Mouse (Mus musculus): ENCODE measurements at regions not wholly inside any gene's neighbourhood (a gene's known extent, or its start where the extent isn't known, plus 50 kb on each side); places are given as distances from the start of the nearest gene placed in this dataset.

DNA sequence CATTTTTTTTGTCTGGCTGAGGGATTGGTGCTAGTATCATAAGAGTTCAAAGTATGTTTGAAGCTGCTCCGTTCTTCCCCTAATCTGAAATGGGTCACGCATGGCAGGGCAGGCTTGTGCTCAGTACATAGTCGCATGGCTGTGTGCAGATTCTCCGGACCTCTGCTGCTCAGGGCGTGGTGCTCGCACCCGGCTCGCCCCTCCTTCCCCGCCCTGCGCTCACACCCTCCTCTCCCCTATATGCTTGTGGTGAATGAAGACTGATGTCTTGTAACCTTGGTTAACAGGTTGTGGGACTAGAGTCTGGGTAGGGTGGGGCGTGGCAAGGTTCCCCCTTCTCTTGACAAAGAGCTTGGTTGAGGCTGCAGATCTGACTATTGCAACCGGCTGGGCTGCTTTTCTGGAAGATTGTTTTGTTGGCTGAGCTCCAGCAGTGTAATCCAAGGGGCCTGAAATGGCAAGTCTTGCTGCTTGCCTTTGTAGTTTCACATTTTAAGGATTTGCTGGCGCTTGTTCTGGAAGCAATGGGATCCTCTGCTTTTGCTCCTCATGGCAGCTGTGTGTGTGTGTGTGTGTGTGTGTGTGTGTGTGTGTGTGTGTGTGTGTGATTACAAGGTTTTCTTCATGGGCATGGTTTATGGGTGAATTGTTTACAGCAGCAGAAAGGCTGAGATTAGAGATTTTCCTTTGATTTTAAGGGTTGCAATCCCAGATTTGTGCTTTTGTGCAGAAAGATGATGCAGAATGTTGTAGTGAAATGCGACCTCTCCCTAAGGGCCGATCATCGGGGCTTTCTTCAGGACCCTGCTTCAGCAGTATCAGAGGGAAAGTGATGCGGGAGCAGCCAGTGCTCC is 74.4 kb upstream of the Gm9887 start:
- 30% methylated on average over 17 of the region's 17 CpGs for WGBS
- Histone ChIP-seq H3K36me3 (ENCODE audit: poor library complexity, severe bottlenecking) (no peaks in the 10 kb centered on the region), H3K9ac (peak overlapping the region; percentile 47)

DNA sequence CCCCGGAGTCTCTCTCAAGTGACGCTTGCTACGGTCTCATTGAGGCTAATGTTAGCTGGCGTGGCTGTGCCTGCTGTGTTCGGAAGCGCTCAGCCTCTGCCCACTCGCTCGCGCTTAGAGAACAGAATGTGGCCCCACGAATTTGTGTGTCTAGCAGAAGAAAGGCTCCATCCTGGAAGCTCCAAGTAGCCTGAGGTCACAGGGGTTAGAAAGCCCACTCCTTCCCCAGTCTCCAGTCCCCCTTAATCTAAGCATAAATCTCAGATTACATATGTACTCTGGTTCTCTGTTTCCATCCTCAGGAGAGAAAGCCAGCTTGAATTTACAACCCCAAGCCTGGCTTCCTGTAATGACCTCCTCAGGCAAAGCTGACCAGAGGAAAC is 73.8 kb upstream of the Gm9887 start:
- Histone ChIP-seq H3K27me3 (no peaks in the 10 kb centered on the region), H3K9me3 (replicated peaks) (no peaks in the 10 kb centered on the region)
- WGBS: 13% methylated on average over 10 of the region's 10 CpGs

More for the DNA sequence above, 74.4 kb upstream of the Gm9887 start:
- H3K27me3 ChIP-seq: no peaks in the 10 kb centered on the region
- H3K4me3 ChIP-seq: peak overlapping the region; percentile 15
- H3K4me2 ChIP-seq: peak overlapping the region; percentile 55
- no peaks in the 10 kb centered on the region for H3K9me3 ChIP-seq (replicated peaks)
- peak overlapping the region; percentile 61 for H3K27ac ChIP-seq
- peaks cover 25% of the 10 kb centered on the region for H3K4me1 ChIP-seq
- ATAC-seq: peak; percentile 83

GRCm38 (mm10) chr12:69442321-69442720 is 70.1 kb upstream of the Gm9887 start:
- Histone ChIP-seq H3K36me3 (ENCODE audit: poor library complexity, severe bottlenecking) (no peaks in the 10 kb centered on the region), H3K9me3 (replicated peaks) (no peaks in the 10 kb centered on the region), H3K4me3 (no peak overlapping the region), H3K27me3 (no peaks in the 10 kb centered on the region), H3K4me2 (no peak overlapping the region), H3K4me1 (peaks cover 20% of the 10 kb centered on the region), H3K9ac (no peak overlapping the region), H3K27ac (no peak overlapping the region)
- WGBS: 17% methylated on average over 6 of the region's 6 CpGs
- ATAC-seq: no peak

More for the DNA sequence above, 73.8 kb upstream of the Gm9887 start:
- no peaks in the 10 kb centered on the region for H3K36me3 ChIP-seq (ENCODE audit: poor library complexity, severe bottlenecking)
- H3K4me1 ChIP-seq: peaks cover 25% of the 10 kb centered on the region
- peak overlapping the region; percentile 55 for H3K4me2 ChIP-seq
- H3K27ac ChIP-seq: peak overlapping the region; percentile 74
- H3K9ac ChIP-seq: peak overlapping the region; percentile 47
- peak; percentile 75 for ATAC-seq
- H3K4me3 ChIP-seq: peak overlapping the region; percentile 15

- no peak overlapping the region for H3K4me3 ChIP-seq
- H3K4me1 ChIP-seq: peaks cover 14% of the 10 kb centered on the region
- no peak overlapping the region for H3K27ac ChIP-seq
- H3K4me2 ChIP-seq: no peak overlapping the region
- no peaks in the 10 kb centered on the region for H3K27me3 ChIP-seq
- H3K9ac ChIP-seq: no peak overlapping the region
- no peaks in the 10 kb centered on the region for H3K36me3 ChIP-seq (ENCODE audit: poor library complexity, severe bottlenecking)
- H3K9me3 ChIP-seq (replicated peaks): no peaks in the 10 kb centered on the region
- 86% methylated on average over 4 of the region's 4 CpGs for WGBS
- no peak for ATAC-seq
These were observed 69.5 kb upstream of the Gm9887 start for GRCm38 (mm10) chr12:69441764-69442163.

GRCm38 (mm10) chr12:69438271-69438670 is 66.0 kb upstream of the Gm9887 start:
- Histone ChIP-seq H3K4me2 (no peak overlapping the region), H3K9me3 (replicated peaks) (no peaks in the 10 kb centered on the region), H3K27ac (no peak overlapping the region), H3K9ac (no peak overlapping the region), H3K4me1 (0 out of 2 replicates have a peak, but pooled peaks cover 3% of the 10 kb centered on the region), H3K36me3 (ENCODE audit: poor library complexity, severe bottlenecking) (no peaks in the 10 kb centered on the region), H3K27me3 (no peaks in the 10 kb centered on the region), H3K4me3 (no peak overlapping the region)
- ATAC-seq: no peak
- WGBS: 78% methylated on average over 5 of the region's 5 CpGs

- H3K36me3 ChIP-seq (ENCODE audit: poor library complexity, severe bottlenecking): no peaks in the 10 kb centered on the region
- 8% methylated on average over 10 of the region's 10 CpGs for WGBS
- H3K27ac ChIP-seq: no peak overlapping the region
- no peak overlapping the region for H3K9ac ChIP-seq
- no peaks in the 10 kb centered on the region; the same call in 1 of the 2 replicates for H3K4me1 ChIP-seq
- H3K27me3 ChIP-seq: no peaks in the 10 kb centered on the region
- peak; percentile 38; the same call in 1 of the 2 replicates for ATAC-seq
- no peak overlapping the region for H3K4me3 ChIP-seq
- no peak overlapping the region for H3K4me2 ChIP-seq
- H3K9me3 ChIP-seq (replicated peaks): no peaks in the 10 kb centered on the region
These were observed 64.7 kb upstream of the Gm9887 start for GRCm38 (mm10) chr12:69436839-69437501.

GRCm38 (mm10) chr12:69434315-69434714 is 62.1 kb upstream of the Gm9887 start:
- Histone ChIP-seq H3K9ac (no peak overlapping the region), H3K27me3 (no peaks in the 10 kb centered on the region), H3K27ac (no peak overlapping the region), H3K4me1 (no peaks in the 10 kb centered on the region; the same call in 1 of the 2 replicates), H3K4me3 (no peak overlapping the region), H3K4me2 (no peak overlapping the region), H3K9me3 (replicated peaks) (no peaks in the 10 kb centered on the region), H3K36me3 (ENCODE audit: poor library complexity, severe bottlenecking) (no peaks in the 10 kb centered on the region)
- WGBS: 93% methylated on average over 4 of the region's 4 CpGs
- ATAC-seq: no peak

DNA sequence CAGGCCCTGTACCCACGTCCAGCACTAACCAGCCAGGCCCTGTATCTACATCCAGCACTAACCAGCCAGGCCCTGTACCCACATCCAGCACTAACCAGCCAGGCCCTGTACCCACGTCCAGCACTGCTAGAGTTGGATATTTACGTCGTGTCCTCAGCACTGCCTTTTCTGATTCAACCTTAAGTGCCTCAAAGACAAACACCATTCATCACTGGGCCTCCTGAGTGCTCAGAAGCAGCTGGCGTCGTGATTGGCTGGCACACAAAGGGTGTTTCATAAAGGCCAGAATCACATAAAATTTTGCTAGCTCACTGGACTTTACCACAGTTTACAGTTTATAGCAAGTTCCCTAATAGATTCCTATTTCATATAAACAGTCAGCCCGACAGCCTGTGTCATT is 59.8 kb upstream of the Gm9887 start:
- H3K4me1 ChIP-seq: no peaks in the 10 kb centered on the region; the same call in 1 of the 2 replicates
- WGBS: 40% methylated on average over 7 of the region's 7 CpGs
- no peak overlapping the region for H3K27ac ChIP-seq
- H3K4me3 ChIP-seq: no peak overlapping the region
- H3K9me3 ChIP-seq (replicated peaks): no peaks in the 10 kb centered on the region
- H3K36me3 ChIP-seq (ENCODE audit: poor library complexity, severe bottlenecking): no peaks in the 10 kb centered on the region
- no peak overlapping the region for H3K9ac ChIP-seq
- ATAC-seq: no peak
- no peak overlapping the region for H3K4me2 ChIP-seq
- H3K27me3 ChIP-seq: no peaks in the 10 kb centered on the region

GRCm38 (mm10) chr12:69428108-69428507 is 55.9 kb upstream of the Gm9887 start:
- Histone ChIP-seq H3K4me3 (no peak overlapping the region), H3K27me3 (no peaks in the 10 kb centered on the region), H3K27ac (no peak overlapping the region), H3K4me1 (peaks cover 3% of the 10 kb centered on the region; the same call in 1 of the 2 replicates), H3K9me3 (replicated peaks) (no peaks in the 10 kb centered on the region), H3K4me2 (no peak overlapping the region), H3K9ac (no peak overlapping the region), H3K36me3 (ENCODE audit: poor library complexity, severe bottlenecking) (no peaks in the 10 kb centered on the region)
- ATAC-seq: no peak
- WGBS: 30% methylated on average over 6 of the region's 6 CpGs

DNA sequence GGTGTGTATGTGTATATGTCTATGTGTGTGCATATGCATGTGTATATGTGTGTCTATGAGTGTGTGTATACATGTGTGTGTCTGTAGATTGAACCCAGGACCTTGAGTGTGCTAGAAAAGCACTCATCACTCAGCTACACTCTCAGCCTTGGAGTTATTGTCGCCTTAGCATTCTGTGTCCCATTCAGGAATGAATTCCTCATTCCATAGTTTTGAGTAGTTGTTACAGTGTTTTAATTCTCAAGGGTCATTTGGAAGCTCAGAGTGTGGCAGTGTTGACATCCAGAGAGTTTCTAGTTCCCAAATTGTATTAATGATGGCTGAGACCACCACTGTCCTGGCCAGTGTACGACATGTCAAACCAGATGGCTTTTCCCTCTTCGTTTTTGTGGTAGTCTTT is 53.4 kb upstream of the Gm9887 start:
- 0 out of 2 replicates have a peak, but pooled peaks cover 3% of the 10 kb centered on the region for H3K4me1 ChIP-seq
- no peak overlapping the region for H3K27ac ChIP-seq
- H3K4me3 ChIP-seq: no peak overlapping the region
- no peak overlapping the region for H3K4me2 ChIP-seq
- H3K27me3 ChIP-seq: no peaks in the 10 kb centered on the region
- no peaks in the 10 kb centered on the region for H3K36me3 ChIP-seq (ENCODE audit: poor library complexity, severe bottlenecking)
- no peak overlapping the region for H3K9ac ChIP-seq
- H3K9me3 ChIP-seq (replicated peaks): peaks cover 8% of the 10 kb centered on the region
- no peak for ATAC-seq
- WGBS: 93% methylated on average over 3 of the region's 3 CpGs

DNA sequence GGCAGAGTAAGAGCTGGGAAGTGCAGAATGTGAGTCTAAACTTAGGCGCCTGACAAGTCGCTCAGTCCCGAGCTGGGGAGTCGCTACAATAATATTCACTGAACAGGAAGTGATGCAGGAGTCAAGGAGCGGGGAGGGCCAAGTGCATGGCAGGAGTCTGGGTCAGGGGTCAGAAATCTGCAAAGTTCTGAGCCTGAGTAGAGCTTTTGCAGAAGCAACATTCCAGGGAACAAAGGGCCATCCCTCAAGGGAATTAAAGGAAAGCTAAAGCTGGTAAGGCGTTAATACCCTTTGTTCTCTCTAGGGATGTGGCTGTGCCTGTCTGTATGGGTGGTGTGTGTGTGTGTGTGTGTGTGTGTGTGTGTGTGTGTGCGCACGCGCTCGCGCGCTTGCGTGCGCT is 52.7 kb upstream of the Gm9887 start:
- no peaks in the 10 kb centered on the region for H3K36me3 ChIP-seq (ENCODE audit: poor library complexity, severe bottlenecking)

More for the DNA sequence above, 52.7 kb upstream of the Gm9887 start:
- WGBS: 58% methylated on average over 14 of the region's 14 CpGs
- H3K4me3 ChIP-seq: no peak overlapping the region
- peaks cover 8% of the 10 kb centered on the region for H3K9me3 ChIP-seq (replicated peaks)
- ATAC-seq: no peak
- 0 out of 2 replicates have a peak, but pooled peaks cover 3% of the 10 kb centered on the region for H3K4me1 ChIP-seq
- no peak overlapping the region for H3K27ac ChIP-seq
- no peaks in the 10 kb centered on the region for H3K27me3 ChIP-seq
- H3K4me2 ChIP-seq: no peak overlapping the region
- no peak overlapping the region for H3K9ac ChIP-seq

Data from forebrain, embryonic 13.5 days (tissue).